Mouse (Mus musculus) kidney, adult 2 months (tissue): ENCODE measurements at regions not wholly inside any gene's neighbourhood (a gene's known extent, or its start where the extent isn't known, plus 50 kb on each side); places are given as distances from the start of the nearest gene placed in this dataset.

Experiments
- CTCF ChIP-seq: fragments of 200-500 bp; conservative IDR thresholded peaks from 2 replicates; pipeline ENCODE4 v1.5.1; 2011; ENCODE audit warnings: low read depth, mild to moderate bottlenecking, control low read depth, low read length, moderate library complexity, mixed read lengths; ENCODE audit not compliant: insufficient read depth, insufficient read length
- POLR2A ChIP-seq: fragments of 200-500 bp; IDR thresholded peaks from one replicate; pipeline ENCODE4 v1.6.1; 2011; ENCODE audit warnings: low read depth, low read length, control low read depth

DNA sequence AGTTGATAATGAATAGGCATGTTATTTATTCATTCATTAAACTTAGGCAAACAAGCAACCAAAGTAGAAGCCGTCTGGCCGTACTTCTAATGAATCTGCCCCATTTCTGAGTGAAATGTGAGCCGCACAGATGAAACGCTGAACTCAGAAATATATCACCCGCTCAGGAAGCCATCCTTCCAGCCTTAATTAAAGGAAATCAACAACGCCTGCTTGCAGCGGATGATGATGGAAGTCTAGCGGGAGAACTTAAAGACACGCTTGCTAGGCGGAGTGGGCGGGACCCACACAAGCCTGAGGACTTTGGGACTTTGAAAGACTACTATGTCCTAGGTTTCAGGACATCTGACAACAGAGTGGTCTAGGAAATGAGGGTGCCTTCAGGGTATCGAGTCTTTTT is 117.7 kb upstream of the Xylt1 start:
- TF ChIP-seq POLR2A (no peak), CTCF (no peak)
